Mouse (Mus musculus): Measurements from ENCODE around the gene Klc1.

The Klc1 gene

GRCm38 (mm10) chr12:111785174-111785573, 26.5 kb downstream of the Klc1 start:
- CTCF ChIA-PET, result interaction anchor here in 1 of 4 experiments (0.6 kb wide), 1 partner anchor 76 kb away, joined by 3 read pairs; no protein-coding TSS in a partner anchor
- POLR2A ChIA-PET, result interaction anchor here in 3 of 4 experiments (0.6 to 4.7 kb wide), 6 partner anchors 10 to 940 kb away, joined by 3 to 22 read pairs (median 4); partner anchors contain the start of genes Xrcc3 (in 1 of the 3) and Zfyve21 (in 1 of the 3)

GRCm38 (mm10) chr12:111787015-111787414, 28.4 kb downstream of the Klc1 start:
- POLR2A ChIA-PET, result interaction anchor here in 3 of 4 experiments (0.6 to 5.1 kb wide), 23 partner anchors 9 to 771 kb away, joined by 3 to 24 read pairs (median 6); partner anchors contain the start of genes Xrcc3 (in 3 of the 3) and Zfyve21 (in 3 of the 3)
- CTCF ChIA-PET, result interaction anchor here (0.6 to 2.4 kb wide), 5 partner anchors 7 to 180 kb away, joined by 3 to 10 read pairs (median 8); partner anchors contain the start of gene Atp5mpl (in 1 of the 4)

- ChIA-PET POLR2A (interaction anchor here in 2 of 4 experiments (1.0 to 5.1 kb wide), 9 partner anchors 9 to 45 kb away, joined by 3 to 24 read pairs (median 7); partner anchors contain the start of genes Xrcc3 (in 1 of the 2) and Zfyve21 (in 1 of the 2)), CTCF (interaction anchor here in 1 of 4 experiments (1.2 kb wide), 1 partner anchor 26 kb away, joined by 3 read pairs; no protein-coding TSS in a partner anchor)
These were observed 31.4 kb downstream of the Klc1 start for GRCm38 (mm10) chr12:111790090-111790489.

- ChIA-PET POLR2A (interaction anchor here in 2 of 4 experiments (1.1 to 5.1 kb wide), 7 partner anchors 8 to 46 kb away, joined by 3 to 24 read pairs (median 7); partner anchors contain the start of genes Xrcc3 (in 1 of the 2) and Zfyve21 (in 1 of the 2)), CTCF (interaction anchor here in 1 of 4 experiments (1.2 kb wide), 1 partner anchor 26 kb away, joined by 3 read pairs; no protein-coding TSS in a partner anchor)
These were observed 32.0 kb downstream of the Klc1 start for GRCm38 (mm10) chr12:111790631-111791030.

GRCm38 (mm10) chr12:111791474-111792104, 32.9 kb downstream of the Klc1 start:
- CTCF ChIA-PET, result interaction anchor here in 1 of 4 experiments (0.5 to 0.6 kb wide), 2 partner anchors 19 to 1138 kb away, joined by 3 read pairs; partner anchors contain the start of gene Jag2
- POLR2A ChIA-PET, result interaction anchor here in 2 of 4 experiments (1.9 to 6.5 kb wide), 4 partner anchors 10 to 26 kb away, joined by 6 to 32 read pairs (median 16); partner anchors contain the start of genes Xrcc3 (in 1 of the 2) and Zfyve21 (in 1 of the 2)

GRCm38 (mm10) chr12:111794102-111794501, 35.5 kb downstream of the Klc1 start:
- CTCF ChIA-PET, result interaction anchor here in 1 of 4 experiments (0.5 to 1.1 kb wide), 3 partner anchors 14 to 77 kb away, joined by 4 read pairs; no protein-coding TSS in a partner anchor
- POLR2A ChIA-PET, result interaction anchor here in 3 of 4 experiments (0.6 to 14.5 kb wide), 13 partner anchors 8 to 646 kb away, joined by 3 to 179 read pairs (median 8); partner anchors contain the start of genes Xrcc3 (in 1 of the 3) and Zfyve21 (in 1 of the 3)

GRCm38 (mm10) chr12:111794526-111795179, 36.0 kb downstream of the Klc1 start:
- ChIA-PET CTCF (interaction anchor here in 2 of 4 experiments (0.5 to 1.1 kb wide), 4 partner anchors 15 to 62 kb away, joined by 4 read pairs; no protein-coding TSS in a partner anchor), POLR2A (interaction anchor here in 2 of 4 experiments (0.8 to 14.5 kb wide), 15 partner anchors 7 to 255 kb away, joined by 3 to 179 read pairs (median 8); partner anchors contain the start of genes Mark3 (in 1 of the 2), Xrcc3 (in 1 of the 2) and Zfyve21 (in 1 of the 2))

GRCm38 (mm10) chr12:111795180-111795895, 36.7 kb downstream of the Klc1 start:
- ChIA-PET CTCF (interaction anchor here in 2 of 4 experiments (0.5 to 1.1 kb wide), 3 partner anchors 16 to 56 kb away, joined by 4 read pairs; no protein-coding TSS in a partner anchor), POLR2A (interaction anchor here in 3 of 4 experiments (0.7 to 14.5 kb wide), 20 partner anchors 7 to 255 kb away, joined by 3 to 179 read pairs (median 4); partner anchors contain the start of genes Xrcc3 (in 3 of the 3), Zfyve21 (in 3 of the 3), Klc1 (in 1 of the 3) and Mark3 (in 1 of the 3))

- CTCF ChIA-PET, result interaction anchor here in 2 of 4 experiments (0.7 to 1.0 kb wide), 3 partner anchors 18 to 170 kb away, joined by 3 to 4 read pairs (median 3); no protein-coding TSS in a partner anchor
- POLR2A ChIA-PET, result interaction anchor here in 2 of 4 experiments (0.5 to 14.5 kb wide), 16 partner anchors 7 to 588 kb away, joined by 3 to 179 read pairs (median 4); partner anchors contain the start of genes Xrcc3 (in 2 of the 2) and Zfyve21 (in 2 of the 2)
These were observed 38.6 kb downstream of the Klc1 start for GRCm38 (mm10) chr12:111797251-111797650.

GRCm38 (mm10) chr12:111798493-111798892, 39.8 kb downstream of the Klc1 start:
- POLR2A ChIA-PET, result interaction anchor here in 2 of 4 experiments (1.0 to 14.5 kb wide), 9 partner anchors 9 to 126 kb away, joined by 4 to 179 read pairs (median 10); partner anchors contain the start of genes Xrcc3 (in 2 of the 2), Zfyve21 (in 2 of the 2) and Ckb (in 1 of the 2)
- CTCF ChIA-PET, result no interaction called here

- ChIA-PET POLR2A (interaction anchor here in 3 of 4 experiments (0.7 to 14.5 kb wide), 17 partner anchors 8 to 208 kb away, joined by 3 to 179 read pairs (median 4); partner anchors contain the start of genes Xrcc3 (in 3 of the 3) and Zfyve21 (in 3 of the 3)), CTCF (interaction anchor here in 2 of 4 experiments (0.6 to 1.4 kb wide), 4 partner anchors 21 to 87 kb away, joined by 3 to 6 read pairs (median 4); no protein-coding TSS in a partner anchor)
These were observed 42.0 kb downstream of the Klc1 start for GRCm38 (mm10) chr12:111800459-111801183.

GRCm38 (mm10) chr12:111803538-111803937, 44.9 kb downstream of the Klc1 start:
- ChIA-PET CTCF (no interaction called here), POLR2A (interaction anchor here in 2 of 4 experiments (1.3 to 14.5 kb wide), 8 partner anchors 9 to 132 kb away, joined by 3 to 179 read pairs (median 8); partner anchors contain the start of genes Xrcc3 (in 2 of the 2), Zfyve21 (in 2 of the 2) and Ckb (in 1 of the 2))

GRCm38 (mm10) chr12:111808775-111809174, 50.1 kb downstream of the Klc1 start:
- CTCF ChIA-PET, result interaction anchor here in 1 of 4 experiments (0.9 kb wide), 1 partner anchor 76 kb away, joined by 3 read pairs; no protein-coding TSS in a partner anchor
- POLR2A ChIA-PET, result interaction anchor here in 3 of 4 experiments (1.1 to 3.5 kb wide), 12 partner anchors 9 to 142 kb away, joined by 3 to 27 read pairs (median 4); partner anchors contain the start of gene Ckb (in 1 of the 3)

- CTCF ChIA-PET, result interaction anchor here in 1 of 4 experiments (0.6 to 0.9 kb wide), 3 partner anchors 77 to 304 kb away, joined by 3 read pairs; no protein-coding TSS in a partner anchor
These were observed 51.1 kb downstream of the Klc1 start for GRCm38 (mm10) chr12:111809762-111810161.

GRCm38 (mm10) chr12:111812075-111812474, 53.4 kb downstream of the Klc1 start:
- ChIA-PET CTCF (interaction anchor here in 1 of 4 experiments (0.6 kb wide), 1 partner anchor 371 kb away, joined by 3 read pairs; no protein-coding TSS in a partner anchor), POLR2A (interaction anchor here in 3 of 4 experiments (0.7 to 9.0 kb wide), 11 partner anchors 11 to 741 kb away, joined by 3 to 179 read pairs (median 4); partner anchors contain the start of gene Eif5 (in 1 of the 3))

More at GRCm38 (mm10) chr12:111809762-111810161, 51.1 kb downstream of the Klc1 start:
- POLR2A ChIA-PET, result interaction anchor here in 3 of 4 experiments (0.5 to 3.5 kb wide), 19 partner anchors 9 to 205 kb away, joined by 3 to 27 read pairs (median 3); partner anchors contain the start of gene Ckb (in 1 of the 3)

Measured in embryonic stem cell, embryonic (primary cell).